Mouse (Mus musculus): ENCODE results near the gene Mapt. TPM values are rescaled to one million over a fixed set of nuclear protein-coding genes. Genes with fewer than 3 reads are reported as not detected.
"Not testable (repeated sequence)": the region's sequence is repeated elsewhere in the genome, so short reads cannot be mapped to it uniquely, and the experiment has no call there.

Gene Mapt
- total RNA-seq, 2 experiments from 2014 or later, result 54.8 to 62.2 TPM

DNA sequence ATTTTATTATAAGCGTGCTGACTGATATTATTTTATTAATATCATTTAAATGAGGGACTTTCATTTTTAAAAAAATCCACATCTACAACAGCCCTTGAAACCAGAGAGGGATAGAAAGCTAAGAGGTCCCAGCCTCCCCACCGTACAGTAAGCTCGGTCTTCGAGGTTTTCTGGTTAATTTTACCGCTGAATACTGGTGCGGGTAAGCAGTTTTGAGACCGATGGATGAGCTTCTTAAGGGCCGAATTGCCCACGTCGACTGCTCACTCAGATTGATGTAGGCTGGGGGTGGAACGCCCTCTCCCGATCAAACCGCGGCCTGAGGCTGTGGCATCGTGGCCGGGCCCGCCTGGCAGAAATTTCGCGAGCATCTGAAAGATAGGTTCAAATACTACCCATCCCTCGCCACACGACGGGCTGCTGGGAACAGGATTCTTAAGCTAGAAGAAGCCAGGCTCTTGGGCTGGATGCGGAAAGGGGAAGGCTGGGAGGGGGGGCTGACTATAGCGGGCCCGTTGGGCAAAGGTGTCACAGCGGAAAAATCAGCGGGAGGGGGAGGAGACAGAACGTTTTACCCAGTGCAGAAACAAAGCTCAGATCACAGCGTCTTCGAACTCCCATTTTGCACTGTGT is 2.5 kb downstream of the Mapt start:
- DNase-seq, result no peak

DNA sequence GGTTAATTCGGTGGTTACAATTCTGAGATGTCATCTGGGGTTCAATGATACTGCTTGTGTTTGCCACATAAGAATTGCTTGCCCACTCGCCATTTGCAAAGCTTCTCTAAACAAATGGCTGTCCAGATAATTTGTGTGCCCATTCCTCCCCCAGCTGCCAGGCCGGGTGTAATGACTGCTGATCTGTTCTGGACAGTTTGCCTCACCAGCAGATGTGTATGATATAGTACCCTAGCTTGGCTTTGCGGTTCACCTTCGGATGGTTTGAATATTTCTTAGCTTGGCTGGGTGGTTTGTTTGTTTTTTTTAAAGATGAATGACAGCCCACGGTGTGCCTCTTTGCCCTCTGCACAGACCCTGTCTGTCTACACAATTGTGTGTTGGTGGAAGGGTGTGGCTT is 3.5 kb downstream of the Mapt start:
- DNase-seq, result no peak

DNA sequence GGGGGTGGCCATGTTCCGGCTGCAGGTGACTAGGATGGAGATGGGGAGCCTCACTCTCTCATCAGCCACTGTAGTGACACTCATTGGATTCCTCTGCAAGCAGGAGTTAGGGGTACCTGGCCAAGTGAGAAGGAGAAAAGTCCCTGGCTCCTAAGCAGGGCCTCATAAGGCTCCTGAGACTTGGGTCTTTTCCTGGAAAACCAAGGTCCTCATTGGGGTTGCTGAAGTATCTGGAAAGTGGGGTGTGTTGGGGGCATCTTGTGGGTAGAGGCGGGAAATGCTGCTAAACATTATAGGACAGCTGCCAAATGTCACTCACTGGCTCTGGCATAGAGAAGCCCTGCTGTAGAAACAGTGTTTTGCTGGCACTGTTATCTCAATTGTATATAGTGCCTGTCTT is 4.7 kb downstream of the Mapt start:
- no peak for DNase-seq

DNA sequence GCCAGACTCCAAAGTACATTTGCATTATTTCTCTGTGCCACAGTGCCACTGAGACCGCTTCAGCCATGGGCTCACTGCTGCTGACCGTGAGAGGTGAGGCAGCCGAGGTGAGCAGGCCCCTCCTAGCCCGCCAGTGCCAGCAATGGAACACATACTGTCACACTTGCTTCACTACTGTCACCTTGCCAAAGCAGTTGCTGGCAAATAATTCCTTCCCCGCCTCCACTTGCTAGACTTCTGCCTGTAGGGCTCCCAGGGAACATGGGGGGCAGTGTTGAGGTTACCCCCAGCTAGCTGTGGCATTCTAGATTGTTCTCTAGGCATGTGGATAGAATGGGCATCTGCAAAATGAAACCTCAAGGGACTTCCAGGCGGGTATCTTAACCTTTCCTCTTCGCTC is 6.0 kb downstream of the Mapt start:
- peak; percentile 62 for DNase-seq

DNA sequence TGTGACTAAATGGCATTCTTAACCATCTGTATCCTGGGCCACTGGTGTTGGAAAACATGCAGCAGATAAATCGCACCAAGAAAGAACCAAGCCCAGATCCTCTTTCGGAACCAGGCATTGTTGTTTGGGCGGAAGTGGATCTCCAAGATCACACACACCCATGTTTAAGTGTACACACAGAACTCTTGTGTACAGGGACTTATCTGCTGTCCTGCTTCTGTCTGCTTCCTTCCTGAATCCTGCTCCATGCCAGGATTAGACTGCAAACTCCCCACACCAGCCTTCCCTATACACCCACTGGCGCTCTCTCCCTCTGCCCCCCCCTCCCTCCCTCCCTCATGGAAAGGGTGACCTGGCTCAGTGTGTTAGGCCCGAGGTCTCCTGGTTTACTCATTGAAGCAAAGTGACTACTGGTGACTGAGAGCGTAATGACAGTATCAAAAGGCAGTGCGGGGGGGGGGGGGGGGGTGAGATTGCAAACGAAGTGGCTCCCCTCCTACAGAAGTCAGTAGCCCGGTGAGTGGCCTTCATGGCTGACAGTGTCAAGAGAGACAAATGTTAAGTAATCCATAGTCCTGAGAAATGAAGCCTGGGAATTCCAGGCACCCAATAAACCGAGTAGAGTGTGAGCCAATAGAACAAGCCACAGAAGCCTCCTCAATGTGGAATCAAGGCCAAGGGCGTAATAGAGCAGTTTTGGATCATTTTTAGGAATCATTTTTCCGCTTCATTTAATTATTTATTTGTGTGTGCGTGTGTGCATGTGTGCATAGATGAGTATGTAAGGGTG is 7.0 kb downstream of the Mapt start:
- no peak for DNase-seq

DNA sequence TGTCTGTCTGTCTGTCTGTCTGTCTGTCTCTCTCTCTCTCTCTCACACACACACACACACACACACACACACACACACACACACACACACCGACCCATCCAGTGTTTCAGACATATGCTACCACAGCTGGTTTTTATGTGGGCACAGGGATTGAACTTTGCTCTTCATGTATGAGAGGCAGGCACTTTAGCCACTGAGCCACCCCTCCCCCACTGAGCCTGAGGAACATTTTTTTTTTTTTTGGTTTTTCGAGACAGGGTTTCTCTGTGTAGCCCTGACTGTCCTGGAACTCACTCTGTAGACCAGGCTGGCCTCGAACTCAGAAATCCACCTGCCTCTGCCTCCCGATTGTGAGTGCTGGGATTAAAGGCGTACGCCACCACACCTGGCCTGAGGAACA is 14.3 kb downstream of the Mapt start:
- not testable (repeated sequence) for DNase-seq

DNA sequence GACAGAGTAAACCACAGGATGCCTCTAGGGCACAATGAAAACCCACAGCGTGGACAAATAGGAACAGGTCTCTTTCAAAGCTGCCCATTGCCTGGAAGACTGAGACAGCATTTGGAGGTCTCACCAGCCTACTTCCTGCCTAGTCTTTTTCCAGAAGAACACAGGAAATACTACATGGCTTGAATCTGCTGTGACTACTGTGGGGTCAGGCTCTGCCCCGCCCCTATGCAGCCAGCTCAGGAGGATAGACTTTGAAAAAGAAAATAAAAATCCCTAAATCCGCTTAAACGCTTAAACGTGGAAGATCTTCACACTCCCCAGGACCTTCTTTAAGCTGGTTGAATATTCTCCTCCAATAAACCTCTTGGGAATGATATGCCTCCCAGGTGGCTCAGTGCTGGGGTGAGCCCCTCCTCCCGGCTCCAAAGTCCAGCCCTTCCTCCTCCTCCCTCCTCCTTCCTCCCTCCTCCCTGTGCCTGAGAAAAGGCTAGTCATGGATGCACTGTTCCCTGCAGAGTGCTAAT is 15.0 kb downstream of the Mapt start:
- DNase-seq, result no peak

DNA sequence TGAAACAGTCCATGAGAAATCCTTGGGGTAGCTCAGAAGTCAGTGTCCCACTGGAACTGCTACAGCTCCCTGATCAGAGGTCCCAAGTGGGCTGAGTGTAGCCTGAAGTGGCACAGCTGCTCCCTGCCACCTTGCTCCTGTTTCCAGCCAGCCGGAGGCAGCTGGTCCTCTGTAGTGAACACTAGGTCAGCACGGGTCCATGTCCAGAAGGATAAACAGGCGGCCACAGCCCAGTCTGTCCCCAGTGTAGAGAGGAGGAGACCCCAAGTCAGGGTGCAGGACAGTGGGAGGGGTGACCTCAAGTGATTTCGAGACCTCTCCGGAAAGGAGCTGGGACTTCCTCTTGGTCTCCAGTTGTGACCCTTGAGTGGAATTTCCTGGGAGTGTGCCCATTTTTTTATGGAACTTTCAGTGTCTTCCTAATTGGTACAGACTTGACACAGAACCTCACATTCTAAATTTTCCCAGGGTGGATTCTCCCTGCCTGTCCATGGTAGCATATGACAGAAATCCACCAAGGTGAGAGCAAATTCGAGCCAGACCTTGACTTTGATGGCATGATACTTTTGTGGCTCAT is 16.0 kb downstream of the Mapt start:
- DNase-seq, result no peak

DNA sequence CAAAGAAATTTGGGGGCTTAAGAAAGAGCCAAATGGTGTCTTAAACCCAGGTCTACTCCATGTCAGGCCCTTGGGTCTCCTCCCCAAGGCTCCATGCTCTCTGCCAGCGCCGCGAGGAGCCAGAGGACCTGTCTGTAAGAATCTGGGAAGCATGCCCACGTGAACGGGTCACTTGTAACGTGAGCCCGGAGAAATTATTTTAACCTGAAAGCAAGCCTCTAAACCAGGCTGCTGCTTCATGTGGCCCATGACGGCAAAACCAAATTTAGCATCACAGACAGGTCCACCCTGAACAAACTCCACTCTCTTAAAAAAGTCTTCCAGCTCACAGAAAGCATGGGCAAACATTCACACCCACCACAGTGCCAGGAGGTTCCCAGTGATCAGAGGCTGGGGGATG is 18.2 kb downstream of the Mapt start:
- DNase-seq, result peak; percentile 43

DNA sequence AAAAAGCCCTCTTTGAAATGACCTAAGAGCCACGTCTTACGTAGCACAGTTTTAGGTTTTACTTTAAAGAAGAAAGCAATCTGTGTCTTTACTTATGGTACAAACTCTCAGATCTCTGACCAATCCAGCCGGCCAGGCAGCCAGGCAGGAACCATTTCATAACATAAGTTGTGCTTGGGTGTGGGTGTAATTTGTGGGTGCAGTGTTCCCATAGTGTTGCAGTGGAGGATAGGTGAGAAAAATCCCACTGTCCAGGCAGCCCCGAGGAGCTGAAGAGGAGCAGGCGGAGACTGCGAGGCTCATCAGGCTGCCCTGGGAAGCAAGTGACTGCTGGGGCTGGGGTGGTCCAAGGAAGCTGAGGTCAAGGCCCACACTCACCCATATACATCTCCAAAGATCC is 19.9 kb downstream of the Mapt start:
- no peak for DNase-seq

DNA sequence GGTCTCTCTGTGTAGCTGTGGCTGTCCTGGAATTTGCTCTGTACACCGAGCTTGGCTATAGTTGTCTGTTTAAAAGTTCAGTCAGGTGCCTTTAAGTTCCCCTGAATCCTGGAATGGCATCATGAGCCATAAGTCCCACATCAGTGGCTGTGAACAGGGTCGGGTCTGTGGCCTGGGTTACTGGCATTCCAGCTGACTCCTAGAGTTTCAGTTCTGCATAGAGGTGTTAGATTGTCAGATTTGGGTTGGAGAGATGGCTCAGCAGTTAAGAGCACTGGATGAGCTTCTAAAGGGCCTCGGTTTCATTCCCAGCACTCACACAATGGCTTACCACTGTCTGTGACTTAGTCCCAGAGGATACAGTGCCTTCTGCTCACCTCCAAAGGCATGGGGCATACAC is 20.9 kb downstream of the Mapt start:
- no peak for DNase-seq

DNA sequence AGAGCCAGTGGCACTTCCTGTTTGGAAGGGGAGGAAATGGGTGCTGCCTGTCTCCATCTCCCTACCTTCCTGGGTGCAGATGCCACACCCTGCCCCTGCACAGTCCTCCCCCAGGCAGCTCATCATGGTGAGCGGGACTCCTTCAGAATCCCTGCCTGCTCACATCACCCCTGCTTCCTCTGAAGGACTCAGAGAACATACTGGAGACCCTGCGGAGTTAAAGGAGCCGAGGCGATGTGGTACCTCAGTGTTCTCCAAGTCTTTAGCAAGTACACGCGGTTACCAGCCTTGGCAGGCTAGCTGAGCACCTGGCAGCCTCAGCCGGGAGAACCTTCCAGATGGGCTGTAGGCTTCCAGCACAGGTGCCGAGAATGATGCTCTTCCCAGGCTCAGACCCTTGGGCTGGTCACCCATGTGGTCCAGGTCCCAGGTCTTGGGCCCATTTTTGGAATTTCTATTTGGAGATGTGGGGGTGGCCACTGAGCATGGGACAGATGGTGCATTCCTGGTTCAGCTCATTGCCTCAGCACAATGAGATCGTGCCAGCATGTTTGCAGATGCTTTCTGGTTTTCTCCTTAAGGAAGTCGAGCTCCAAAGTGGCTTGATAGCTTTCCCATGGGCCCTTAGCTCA is 23.3 kb downstream of the Mapt start:
- no peak for DNase-seq

DNA sequence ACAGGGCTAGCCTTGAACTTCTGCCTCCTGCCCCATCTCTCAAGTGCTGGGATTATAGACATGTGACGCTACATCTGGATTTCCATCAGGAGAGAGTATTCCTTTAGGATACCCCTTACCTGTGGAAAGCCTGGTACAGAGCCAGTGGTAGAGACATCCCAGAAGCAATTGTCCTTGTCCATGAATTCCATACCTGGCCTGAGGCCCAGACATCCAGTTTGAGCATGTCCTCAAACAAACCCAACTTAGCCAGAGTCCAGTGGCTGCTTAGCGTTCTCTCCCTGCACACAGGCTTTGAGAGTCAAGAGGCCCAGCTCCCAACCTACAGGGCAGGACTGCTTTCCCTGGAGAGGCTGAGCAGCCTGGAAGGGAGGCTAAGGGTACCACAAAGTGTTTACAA is 25.0 kb downstream of the Mapt start:
- no peak for DNase-seq

DNA sequence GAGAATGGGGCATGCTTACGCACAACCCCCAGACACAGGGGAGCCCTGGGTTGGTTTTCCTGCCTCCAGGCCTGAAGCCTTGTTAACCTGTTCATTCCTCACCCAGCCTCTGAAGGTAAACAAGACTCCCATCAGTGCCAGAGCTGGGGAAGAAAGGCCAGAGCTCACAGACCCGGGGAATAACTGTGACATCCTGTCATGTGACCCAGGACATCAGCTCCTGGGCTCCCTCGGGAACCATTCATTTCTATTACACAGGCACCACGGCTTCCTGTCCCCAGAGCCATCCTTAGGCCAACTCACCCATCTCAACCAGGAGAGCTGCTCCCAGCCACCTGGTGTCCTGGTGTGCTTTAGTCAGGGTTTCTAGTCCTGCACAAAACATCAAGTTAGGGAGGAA is 27.8 kb downstream of the Mapt start:
- DNase-seq, result no peak

DNA sequence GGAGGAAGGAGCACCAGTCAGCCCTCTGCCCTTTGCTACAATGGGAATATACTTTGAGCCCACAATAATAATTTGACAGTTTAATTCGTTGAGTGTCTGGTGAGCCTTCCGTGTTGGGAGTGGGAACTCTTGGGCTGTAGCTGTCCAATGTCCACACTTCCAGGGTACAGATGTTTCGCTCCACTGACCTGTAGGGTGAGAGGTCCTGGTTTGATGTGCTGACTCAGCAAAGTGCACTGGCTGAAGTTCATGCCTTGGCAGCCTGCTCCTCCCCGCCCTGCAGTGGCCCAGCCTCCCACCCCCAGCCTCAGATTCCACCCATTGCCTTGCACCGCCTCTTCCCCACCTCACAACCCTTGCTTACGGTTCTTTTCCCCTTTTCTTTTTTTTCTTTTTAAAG is 33.5 kb downstream of the Mapt start:
- DNase-seq, result no peak

DNA sequence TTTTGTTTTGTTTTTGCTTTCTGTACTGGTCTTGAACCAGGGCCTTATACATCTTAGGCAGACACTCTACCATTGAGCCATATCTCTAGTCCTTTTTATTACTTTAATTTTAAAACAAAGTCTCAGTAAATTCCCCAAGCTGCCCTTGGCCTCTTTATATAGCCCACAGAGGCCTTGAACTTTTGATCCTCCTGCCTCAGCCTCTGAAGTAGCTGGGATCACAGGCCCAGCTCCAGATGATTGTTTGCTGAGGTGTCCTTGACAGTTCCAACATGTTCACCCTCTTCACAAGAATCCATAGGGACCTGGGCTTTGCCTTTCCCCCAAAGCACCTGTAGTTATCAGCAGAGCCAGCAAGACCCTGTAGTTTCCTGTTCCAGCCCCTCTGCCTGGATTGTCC is 34.5 kb downstream of the Mapt start:
- DNase-seq, result no peak

DNA sequence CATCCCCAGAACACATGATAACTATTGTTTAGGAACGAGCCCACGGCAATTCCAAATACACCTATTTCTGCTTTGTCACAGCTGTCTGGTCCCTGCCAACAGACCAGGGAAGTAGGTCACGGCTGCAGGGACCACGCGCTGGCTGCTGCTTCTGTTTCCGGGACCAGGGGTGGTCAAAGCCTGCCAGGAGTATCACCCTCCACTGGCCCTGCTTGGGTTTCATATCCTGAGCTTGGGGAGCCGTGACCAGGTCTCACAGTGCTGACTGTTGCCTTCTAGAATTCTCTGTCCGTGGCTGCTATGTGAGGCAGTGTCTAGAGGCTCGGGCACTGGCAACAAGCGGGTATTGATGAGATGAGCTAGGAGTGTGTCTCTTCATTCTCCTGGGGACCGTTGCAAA is 36.2 kb downstream of the Mapt start:
- peak; percentile 25 for DNase-seq

DNA sequence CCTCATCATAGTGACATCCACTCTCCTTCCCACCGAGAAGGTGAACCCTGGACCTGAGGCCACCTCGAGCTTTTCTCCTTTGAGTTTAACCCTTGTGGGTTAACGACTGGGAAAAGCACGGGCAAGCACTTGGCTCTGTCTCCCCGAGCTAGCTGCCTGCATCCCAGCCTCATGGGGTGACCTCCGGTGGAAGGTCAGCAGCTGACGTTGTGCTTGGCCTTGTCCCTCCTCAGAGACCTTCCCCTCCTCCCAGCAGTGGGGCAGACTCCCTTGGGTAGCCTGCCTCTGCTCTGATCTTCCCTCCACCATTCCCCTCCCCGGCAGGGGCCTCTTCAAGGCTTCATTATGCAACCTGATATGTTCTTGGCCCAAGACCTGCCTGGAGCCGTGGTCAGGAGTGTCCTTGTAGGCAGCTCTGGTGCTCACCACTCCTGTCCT is 38.2 kb downstream of the Mapt start:
- DNase-seq, result no peak

DNA sequence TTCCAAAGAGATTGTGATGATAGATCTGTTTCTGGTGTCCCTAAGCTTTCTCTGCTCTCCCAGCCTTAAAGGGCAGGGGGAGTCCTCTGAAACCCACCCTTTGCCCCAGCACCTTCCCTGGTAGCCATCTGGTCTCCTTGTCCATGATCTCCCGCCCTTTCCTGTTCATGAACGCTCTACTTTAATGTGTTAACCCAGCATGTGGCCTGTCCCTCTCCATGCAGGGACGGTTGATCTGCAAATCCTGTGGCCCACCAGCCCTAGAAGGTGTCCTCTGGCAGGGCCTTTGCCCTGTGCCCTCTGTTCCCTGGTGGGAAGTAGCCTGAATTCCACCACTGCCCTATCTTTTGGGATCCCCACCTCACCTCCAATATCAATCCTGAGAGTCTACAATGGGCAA is 39.3 kb downstream of the Mapt start:
- no peak for DNase-seq

DNA sequence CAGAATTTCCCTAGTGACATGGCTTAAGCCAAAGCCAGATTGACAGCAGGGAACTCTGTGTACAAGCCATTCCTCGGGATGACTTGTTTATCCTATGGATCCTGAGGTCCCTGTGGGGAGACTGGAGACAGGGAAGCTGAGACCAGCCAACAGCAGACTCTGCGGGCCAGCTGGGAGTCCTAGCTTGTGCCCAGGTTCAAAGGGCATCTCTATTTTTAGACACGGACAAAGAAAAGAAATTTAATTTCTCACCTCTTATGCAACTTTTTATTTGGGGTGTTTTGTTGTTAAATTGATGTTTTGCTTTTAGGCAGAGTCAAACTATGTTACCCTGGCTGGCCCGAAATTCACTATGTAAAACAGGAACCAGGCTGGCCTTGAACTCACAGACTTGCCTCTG is 39.7 kb downstream of the Mapt start:
- no peak for DNase-seq

DNA sequence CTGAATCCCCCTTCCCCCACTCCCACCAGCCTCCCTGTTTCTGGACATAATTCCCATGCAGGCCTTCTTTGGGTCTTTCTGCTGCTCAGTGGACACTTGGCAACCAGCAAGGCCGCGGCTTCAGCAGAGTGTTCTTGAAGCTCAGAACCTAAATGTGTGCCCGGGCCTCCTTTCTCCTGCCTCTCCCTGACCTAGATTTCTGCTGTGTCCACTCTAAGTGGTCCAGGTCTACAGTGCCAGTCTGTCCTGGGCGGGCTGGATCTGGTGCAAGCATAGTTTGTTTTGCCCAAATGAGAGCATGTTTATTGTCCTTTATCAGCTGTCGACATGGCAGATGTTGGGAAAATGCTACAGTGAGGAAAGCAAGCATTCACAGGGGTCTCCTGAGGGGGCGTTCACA is 40.7 kb downstream of the Mapt start:
- DNase-seq, result no peak

DNA sequence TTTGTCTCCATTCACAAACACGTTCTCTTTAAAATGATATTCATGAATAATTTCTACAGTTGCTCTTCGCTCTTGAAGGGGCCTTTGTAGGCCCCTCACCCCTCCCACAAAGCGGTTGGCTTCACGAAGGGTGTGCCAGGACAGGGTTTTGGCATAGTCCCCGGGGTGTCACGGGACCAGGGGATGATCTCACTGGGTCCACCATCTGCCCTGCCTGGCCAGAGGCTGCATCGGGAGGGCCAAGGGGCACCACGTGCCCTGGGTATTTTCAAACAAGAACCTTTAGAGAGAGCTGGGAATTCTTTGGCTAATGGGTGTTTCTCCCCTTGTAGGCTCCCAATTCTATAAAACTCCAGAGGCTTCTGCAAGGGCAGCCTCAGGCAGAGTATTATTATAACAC is 41.2 kb downstream of the Mapt start:
- peak; percentile 79 for DNase-seq

DNA sequence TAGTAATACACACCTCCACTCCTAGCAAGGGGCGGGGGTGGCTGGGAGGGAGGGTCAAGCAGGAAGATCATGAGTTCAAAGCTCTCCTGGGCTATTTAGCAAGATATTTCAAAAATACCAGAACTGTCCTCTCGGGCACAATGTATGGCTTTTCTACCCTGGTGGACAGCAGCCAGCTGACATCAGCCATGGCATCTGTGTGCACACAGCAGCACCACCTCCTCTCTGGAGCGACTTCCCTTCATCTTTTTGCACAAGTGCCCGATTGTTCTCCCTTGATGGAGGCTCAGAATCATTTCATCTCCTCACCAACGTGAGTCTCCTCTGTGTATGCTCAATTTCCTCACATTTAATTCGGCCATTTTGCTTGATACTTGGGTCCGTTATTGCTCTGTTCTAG is 44.6 kb downstream of the Mapt start:
- DNase-seq, result no peak
